Mouse (Mus musculus) kidney, adult 2 months (tissue): ENCODE results near the gene Gm20481. TPM values are rescaled to one million over a fixed set of nuclear protein-coding genes. Genes with fewer than 3 reads are reported as not detected.

Experiments
- DNase-seq: peaks from one replicate; pipeline ENCODE4 v3.0.0; 2021
- H3K27ac ChIP-seq: fragments of 200-500 bp; 2 replicates; pipeline ENCODE4 v1.5.1; 2012; ENCODE audit warnings: low read depth, low read length, control low read depth, inconsistent platforms; ENCODE audit not compliant: insufficient read depth
- H3K27me3 ChIP-seq: fragments of 200-500 bp; replicated peaks from 2 replicates; pipeline ENCODE4 v1.6.1; 2012; ENCODE audit warnings: mild to moderate bottlenecking, moderate library complexity, low read length, inconsistent platforms; ENCODE audit not compliant: control insufficient read depth, insufficient read depth
- H3K36me3 ChIP-seq: fragments of 200-500 bp; 2 replicates; pipeline ENCODE4 v1.6.1; 2012; ENCODE audit warnings: mild to moderate bottlenecking, moderate library complexity, low read length, inconsistent platforms; ENCODE audit not compliant: control insufficient read depth, insufficient read depth
- H3K4me1 ChIP-seq: fragments of 200-500 bp; 2 replicates; pipeline ENCODE4 v1.6.1; 2011; ENCODE audit warnings: low read length; ENCODE audit not compliant: control insufficient read depth, insufficient read depth
- H3K4me3 ChIP-seq: fragments of 200-500 bp; 2 replicates; pipeline ENCODE4 v1.5.1; 2011; ENCODE audit warnings: mild to moderate bottlenecking, low read depth, low read length, control low read depth; ENCODE audit not compliant: insufficient read depth
- CTCF ChIP-seq: fragments of 200-500 bp; conservative IDR thresholded peaks from 2 replicates; pipeline ENCODE4 v1.5.1; 2011; ENCODE audit warnings: low read depth, mild to moderate bottlenecking, control low read depth, low read length, moderate library complexity, mixed read lengths; ENCODE audit not compliant: insufficient read depth, insufficient read length
- POLR2A ChIP-seq: fragments of 200-500 bp; IDR thresholded peaks from one replicate; pipeline ENCODE4 v1.6.1; 2011; ENCODE audit warnings: low read depth, low read length, control low read depth
- WGBS: fragments of 180-500 bp; shearing (Covaris S2); methylation state at CpG from one replicate; pipeline ENCODE4 v1.1.7; 2018; 5-methylcytosine and 5-hydroxymethylcytosine counted together
- polyA plus RNA-seq: library from polyadenylated mRNA; depleted of rRNA; stranded (reverse); fragments of >200 nt; gene quantifications from 2 replicates; pipeline ENCODE4 v1.2.3, GENCODE M21; 2012; rRNA removed

The Gm20481 gene
- polyA plus RNA-seq, 1 experiment = not detected

DNA sequence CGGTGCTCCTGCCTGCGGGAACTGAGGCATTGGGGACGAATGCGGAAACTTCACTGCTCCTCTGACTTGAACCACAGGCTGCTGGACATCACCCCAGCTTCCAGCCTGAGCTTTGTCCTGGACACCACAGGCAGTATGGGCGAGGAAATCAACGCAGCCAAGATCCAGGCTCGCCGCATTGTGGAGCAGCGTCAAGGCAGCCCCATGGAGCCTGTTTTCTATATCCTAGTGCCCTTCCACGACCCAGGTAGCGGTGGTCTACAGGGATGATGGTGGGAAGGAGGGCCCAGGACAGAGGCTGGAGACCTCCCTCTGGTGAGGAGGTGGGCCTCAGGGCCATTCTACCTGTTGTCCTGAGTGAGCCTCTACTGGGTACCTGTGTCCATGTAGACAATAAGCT lies 50.2 kb downstream of the Gm20481 start:
- Histone ChIP-seq H3K4me1 (no peaks in the 10 kb centered on the region), H3K27me3 (no peaks in the 10 kb centered on the region), H3K36me3 (no peaks in the 10 kb centered on the region), H3K27ac (no peak overlapping the region), H3K4me3 (no peak overlapping the region)
- no peak for DNase-seq
- TF ChIP-seq POLR2A = no peak
- TF ChIP-seq CTCF = no peak
- 85% methylated on average over 11 of the region's 11 CpGs for WGBS

- DNase-seq = no peak
- Histone ChIP-seq H3K27me3 (no peaks in the 10 kb centered on the region), H3K36me3 (no peaks in the 10 kb centered on the region), H3K4me1 (no peaks in the 10 kb centered on the region), H3K4me3 (no peak overlapping the region), H3K27ac (no peak overlapping the region)
- TF ChIP-seq CTCF (no peak), POLR2A (no peak)
- 91% methylated on average over 8 of the region's 8 CpGs for WGBS
Observed at GRCm38 (mm10) chr17:35020551-35020950, 50.8 kb downstream of the Gm20481 start.

DNA sequence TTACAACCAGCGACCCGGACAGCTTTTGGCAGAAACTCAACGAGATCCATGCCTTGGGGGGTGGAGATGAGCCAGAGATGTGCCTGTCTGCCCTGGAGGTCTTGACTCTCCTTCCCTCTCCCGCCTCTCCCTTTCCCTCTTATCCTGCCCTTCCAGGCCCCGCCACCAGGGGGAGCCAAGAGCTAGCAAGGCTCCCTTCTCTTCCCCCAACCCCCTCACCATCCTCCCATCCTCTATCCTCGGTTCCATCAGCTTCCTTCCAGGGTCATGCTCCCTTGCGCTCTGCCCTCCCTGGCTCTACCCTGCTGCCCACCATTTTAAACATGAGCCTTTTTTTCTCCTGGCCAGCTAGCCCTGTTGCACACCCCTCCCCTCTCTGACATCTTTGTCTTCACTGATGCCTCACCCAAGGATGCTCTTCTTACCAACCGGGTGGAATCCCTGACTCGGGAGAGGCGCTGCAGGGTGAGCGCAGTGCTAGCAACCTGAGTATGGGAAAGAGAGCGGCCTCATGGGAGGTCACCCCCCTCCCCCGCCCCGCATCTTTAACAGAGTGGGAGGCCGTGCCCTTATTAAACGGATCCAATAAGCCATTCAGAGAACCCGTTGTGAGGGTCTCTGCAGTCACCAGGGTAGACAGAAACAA lies 51.6 kb downstream of the Gm20481 start:
- Histone ChIP-seq H3K4me3 (no peak overlapping the region), H3K36me3 (no peaks in the 10 kb centered on the region), H3K27me3 (no peaks in the 10 kb centered on the region), H3K4me1 (no peaks in the 10 kb centered on the region), H3K27ac (peak overlapping the region; percentile 86; the same call in 1 of the 2 replicates)
- WGBS = 13% methylated on average over 17 of the region's 17 CpGs
- DNase-seq = peak; percentile 87
- no peak for TF ChIP-seq POLR2A
- TF ChIP-seq CTCF = peak; percentile 95

Other genes starting within 250 kb of the Gm20481 start
- gene C4b, start 226.0 kb upstream of the Gm20481 start, polyA plus RNA-seq = 4.7 and 6.8 TPM in 2 replicates
- gene Cyp21a1, start 165.4 kb upstream of the Gm20481 start, polyA plus RNA-seq = 0.23 and 29.2 TPM in 2 replicates
- gene Stk19, start 133.0 kb upstream of the Gm20481 start, polyA plus RNA-seq = 35.7 and 36.7 TPM in 2 replicates
- 52.6 and 59.2 TPM in 2 replicates for gene Dxo, start 132.9 kb upstream of the Gm20481 start, polyA plus RNA-seq
- gene Skiv2l, start 119.7 kb upstream of the Gm20481 start, polyA plus RNA-seq = 58.2 and 69.5 TPM in 2 replicates
- 24.2 and 26.2 TPM in 2 replicates for gene Nelfe, start 119.5 kb upstream of the Gm20481 start, polyA plus RNA-seq
- gene Cfb, start 107.4 kb upstream of the Gm20481 start, polyA plus RNA-seq = 191 and 199 TPM in 2 replicates
- gene Zbtb12, start 90.4 kb upstream of the Gm20481 start, polyA plus RNA-seq = 9.4 and 10.8 TPM in 2 replicates
- 0.05 TPM in 1 of 2 replicates, not detected in the other for gene Gm20547, start 87.9 kb upstream of the Gm20481 start, polyA plus RNA-seq
- gene C2, start 71.6 kb upstream of the Gm20481 start, polyA plus RNA-seq = 62.9 and 73.4 TPM in 2 replicates
- gene Ehmt2, start 71.4 kb upstream of the Gm20481 start, polyA plus RNA-seq = 134 and 169 TPM in 2 replicates
- 73.5 and 88.1 TPM in 2 replicates for gene Slc44a4, start 55.4 kb upstream of the Gm20481 start, polyA plus RNA-seq
- gene Neu1, start 38.7 kb upstream of the Gm20481 start, polyA plus RNA-seq = 448 and 498 TPM in 2 replicates
- 38.8 and 56.5 TPM in 2 replicates for gene Hspa1b, start 10.7 kb upstream of the Gm20481 start, polyA plus RNA-seq
- gene Hspa1a, start 2.2 kb downstream of the Gm20481 start, polyA plus RNA-seq = 23.4 and 31.5 TPM in 2 replicates
- 0.33 and 0.58 TPM in 2 replicates for gene Hspa1l, start 2.8 kb downstream of the Gm20481 start, polyA plus RNA-seq
- 70.2 and 88.2 TPM in 2 replicates for gene Lsm2, start 11.9 kb downstream of the Gm20481 start, polyA plus RNA-seq
- 52.5 and 64.5 TPM in 2 replicates for gene Vars, start 31.1 kb downstream of the Gm20481 start, polyA plus RNA-seq
- 0.80 and 0.89 TPM in 2 replicates for gene Vwa7, start 46.7 kb downstream of the Gm20481 start, polyA plus RNA-seq
- gene Sapcd1, start 58.1 kb downstream of the Gm20481 start, polyA plus RNA-seq = 0.69 and 0.77 TPM in 2 replicates
- 1.6 and 2.4 TPM in 2 replicates for gene Msh5, start 76.8 kb downstream of the Gm20481 start, polyA plus RNA-seq
- 105 and 117 TPM in 2 replicates for gene Clic1, start 80.1 kb downstream of the Gm20481 start, polyA plus RNA-seq
- gene Ddah2, start 89.1 kb downstream of the Gm20481 start, polyA plus RNA-seq = 37.7 and 41.0 TPM in 2 replicates
- gene Ly6g6c, start 95.5 kb downstream of the Gm20481 start, polyA plus RNA-seq = 0.13 and 0.16 TPM in 2 replicates
- 0.46 and 0.66 TPM in 2 replicates for gene Mpig6b, start 96.3 kb downstream of the Gm20481 start, polyA plus RNA-seq
- 2.1 and 2.5 TPM in 2 replicates for gene Ly6g6e, start 107.0 kb downstream of the Gm20481 start, polyA plus RNA-seq
- 8.1 and 8.9 TPM in 2 replicates for gene Ly6g6d, start 108.2 kb downstream of the Gm20481 start, polyA plus RNA-seq
- not detected in 2 replicates for gene Ly6g6f, start 115.7 kb downstream of the Gm20481 start, polyA plus RNA-seq
- 156 and 217 TPM in 2 replicates for gene Abhd16a, start 119.4 kb downstream of the Gm20481 start, polyA plus RNA-seq
- gene Ly6g5c, start 138.4 kb downstream of the Gm20481 start, polyA plus RNA-seq = not detected in 2 replicates
- gene Ly6g5b, start 145.5 kb downstream of the Gm20481 start, polyA plus RNA-seq = 0.81 and 1.0 TPM in 2 replicates
- 15.1 and 15.5 TPM in 2 replicates for gene Gpank1, start 151.5 kb downstream of the Gm20481 start, polyA plus RNA-seq
- gene Csnk2b, start 152.1 kb downstream of the Gm20481 start, polyA plus RNA-seq = 434 and 474 TPM in 2 replicates
- 10.7 and 12.9 TPM in 2 replicates for gene D17H6S53E, start 156.5 kb downstream of the Gm20481 start, polyA plus RNA-seq
- 138 and 157 TPM in 2 replicates for gene Apom, start 162.1 kb downstream of the Gm20481 start, polyA plus RNA-seq
- 145 and 160 TPM in 2 replicates for gene Bag6, start 165.3 kb downstream of the Gm20481 start, polyA plus RNA-seq
- 237 and 272 TPM in 2 replicates for gene Prrc2a, start 195.0 kb downstream of the Gm20481 start, polyA plus RNA-seq
- 0.65 and 2.6 TPM in 2 replicates for gene Aif1, start 206.2 kb downstream of the Gm20481 start, polyA plus RNA-seq
- gene Lst1, start 218.5 kb downstream of the Gm20481 start, polyA plus RNA-seq = 9.4 and 17.7 TPM in 2 replicates
- gene Ltb, start 224.5 kb downstream of the Gm20481 start, polyA plus RNA-seq = 2.5 and 20.9 TPM in 2 replicates
- gene Tnf, start 232.1 kb downstream of the Gm20481 start, polyA plus RNA-seq = 0.64 and 0.94 TPM in 2 replicates
- 0.08 and 1.1 TPM in 2 replicates for gene Lta, start 235.4 kb downstream of the Gm20481 start, polyA plus RNA-seq